Mouse (Mus musculus): Measurements from ENCODE around the gene Rdh11.

Rdh11 gene

GRCm38 (mm10) chr12:79139417-79139816 lies 52.7 kb downstream of the Rdh11 start:
- no peak for DNase-seq (ENCODE audit: low read depth)

DNA sequence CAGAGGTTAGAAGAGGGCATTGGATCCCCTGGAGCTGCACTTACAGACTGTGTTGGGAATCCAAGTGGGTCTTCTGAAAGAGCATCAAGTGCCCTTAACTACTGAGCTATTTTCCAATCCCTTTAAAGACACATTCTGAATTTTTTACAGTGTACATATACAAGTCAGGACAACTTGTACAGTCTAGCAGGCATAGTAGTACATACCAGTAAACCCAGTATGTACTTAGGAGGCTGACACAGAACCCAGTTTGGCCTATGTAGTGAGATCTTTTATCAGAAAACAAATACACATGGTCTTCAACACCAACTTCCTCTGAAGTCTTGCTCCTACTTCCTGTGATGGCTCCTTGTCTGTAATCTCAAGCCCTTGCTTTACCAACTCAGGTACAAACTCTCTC lies 53.1 kb downstream of the Rdh11 start:
- DNase-seq (ENCODE audit: low read depth) = no peak

DNA sequence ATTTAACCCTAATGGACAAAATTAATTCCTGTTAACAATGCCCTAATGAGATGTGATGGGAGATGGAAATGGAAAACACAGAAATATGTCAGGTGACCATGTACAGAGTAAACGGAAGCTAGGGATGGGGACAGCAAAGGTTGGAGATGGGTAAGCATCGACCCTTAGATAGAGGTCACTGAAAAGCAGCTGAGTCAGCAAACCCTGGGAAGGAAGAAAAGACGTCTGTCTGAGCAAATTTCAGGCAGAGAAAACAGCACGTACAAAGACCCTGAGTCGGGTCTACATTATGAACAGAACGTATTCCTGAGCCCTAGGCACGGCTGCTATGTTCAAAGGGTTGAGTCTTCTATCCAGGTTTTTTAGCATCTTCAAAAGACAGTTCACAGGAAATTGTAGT lies 55.1 kb downstream of the Rdh11 start:
- DNase-seq (ENCODE audit: low read depth) = no peak

GRCm38 (mm10) chr12:79135105-79135504 lies 57.0 kb downstream of the Rdh11 start:
- no peak for DNase-seq (ENCODE audit: low read depth)

DNA sequence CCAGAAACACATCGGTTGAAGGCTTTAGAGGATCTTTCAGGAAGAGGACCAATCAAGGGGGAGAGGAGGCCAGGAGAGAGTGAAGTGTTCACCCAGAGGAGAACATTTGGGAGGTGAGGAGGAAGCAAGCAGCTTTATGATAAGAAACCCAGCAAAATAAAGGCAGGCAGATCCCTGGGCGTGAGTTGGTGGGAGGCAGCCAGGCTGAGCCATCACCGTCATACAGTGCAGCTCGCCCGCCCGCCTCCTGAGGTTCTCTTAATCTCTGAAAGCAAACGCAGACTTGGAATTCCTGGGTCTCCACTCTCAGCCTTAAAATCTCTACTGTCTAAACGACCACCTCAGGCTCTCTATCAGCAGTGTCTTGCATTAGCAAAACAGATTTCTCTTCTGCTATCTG lies 57.4 kb downstream of the Rdh11 start:
- no peak for DNase-seq (ENCODE audit: low read depth)

- no peak for DNase-seq (ENCODE audit: low read depth)
Observed at GRCm38 (mm10) chr12:79131706-79132460, 60.2 kb downstream of the Rdh11 start.

DNA sequence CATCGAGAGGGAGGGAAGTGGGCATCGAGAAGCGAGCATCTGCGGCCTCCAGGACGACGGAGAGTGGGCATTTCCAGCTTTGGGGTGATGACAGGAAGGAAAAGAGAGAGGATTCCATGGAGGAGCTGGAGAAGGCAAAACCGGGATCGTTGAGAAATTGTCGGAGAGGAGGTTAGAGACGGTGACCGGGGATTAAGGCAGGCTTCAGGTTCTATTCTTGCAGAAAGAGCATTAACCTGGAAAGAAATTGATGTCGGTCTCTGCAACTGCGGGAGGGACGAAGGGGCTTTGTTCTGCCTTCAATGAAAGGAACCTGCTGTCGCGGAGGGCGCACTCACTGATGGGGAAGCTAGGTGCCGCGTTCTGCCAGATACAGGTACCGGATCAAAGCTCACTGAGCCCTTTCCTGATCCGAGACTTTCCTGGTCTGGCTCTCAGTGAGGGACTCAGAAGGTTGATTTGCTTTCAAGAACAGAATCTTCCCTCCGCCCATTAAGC lies 60.9 kb downstream of the Rdh11 start:
- peak; percentile 10 for DNase-seq (ENCODE audit: low read depth)

DNA sequence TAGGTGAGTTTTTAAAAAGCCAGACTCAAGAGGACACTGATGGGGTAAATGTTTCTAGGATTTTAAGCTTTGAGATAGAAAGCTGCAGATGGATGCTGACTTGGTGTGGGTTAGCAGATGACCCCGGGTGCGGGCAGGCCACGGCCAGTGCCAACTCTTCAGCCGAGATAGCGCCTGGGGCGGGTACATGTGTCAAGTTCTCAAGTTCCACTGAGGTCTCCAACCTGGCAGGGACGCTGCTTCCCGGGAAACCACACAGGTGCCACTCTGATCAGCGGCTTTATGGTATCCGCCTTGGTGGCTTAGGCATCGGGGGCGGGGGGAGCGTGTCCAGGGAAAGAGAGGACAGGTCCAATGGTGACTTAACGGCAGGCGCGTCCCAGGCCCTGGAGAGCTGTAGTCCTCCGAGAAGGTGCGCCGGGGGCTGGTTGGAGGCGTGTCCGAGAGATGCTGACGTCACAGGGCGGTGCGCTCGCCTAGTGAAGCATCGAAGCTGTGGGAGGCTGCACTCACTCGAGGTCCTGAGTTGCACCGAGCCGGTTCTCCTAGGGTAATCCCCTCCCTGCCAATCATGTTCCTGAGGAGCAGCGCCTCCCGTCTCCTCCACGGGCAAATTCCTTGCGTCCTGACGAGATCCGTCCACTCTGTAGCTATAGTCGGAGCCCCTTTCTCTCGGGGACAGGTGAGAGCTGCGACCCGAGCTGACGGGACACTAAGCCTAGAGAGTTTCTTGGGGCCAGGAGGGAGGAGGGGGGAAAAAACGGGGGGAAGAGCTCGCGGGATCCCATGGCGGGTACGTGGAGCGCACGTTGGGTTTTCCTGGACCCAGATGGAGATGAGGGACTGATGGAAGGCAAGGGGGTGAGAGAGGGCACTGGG lies 61.6 kb downstream of the Rdh11 start, which contains the start of gene Arg2:
Arg2 (plus strand) TSS at position 479 of the 879 bp plus-strand sequence.
- peak; percentile 80 for DNase-seq (ENCODE audit: low read depth)

Measured in naive thymus-derived CD4-positive, alpha-beta T cell, adult 2 months (primary cell).